Mouse (Mus musculus): Measurements from ENCODE around the gene Nell1.

Gene Nell1

GRCm38 (mm10) chr7:50543373-50543772 is 568.7 kb downstream of the Nell1 start:
- DNase-seq (ENCODE audit: low read depth, low spot score): no peak

GRCm38 (mm10) chr7:50549572-50549971 is 574.9 kb downstream of the Nell1 start:
- DNase-seq (ENCODE audit: low read depth, low spot score): no peak

GRCm38 (mm10) chr7:50551426-50551825 is 576.8 kb downstream of the Nell1 start:
- no peak for DNase-seq (ENCODE audit: low read depth, low spot score)

GRCm38 (mm10) chr7:50562708-50563107 is 588.0 kb downstream of the Nell1 start:
- DNase-seq (ENCODE audit: low read depth, low spot score): no peak

GRCm38 (mm10) chr7:50573841-50574240 is 599.2 kb downstream of the Nell1 start:
- no peak for DNase-seq (ENCODE audit: low read depth, low spot score)

GRCm38 (mm10) chr7:50588642-50589424 is 614.2 kb downstream of the Nell1 start:
- DNase-seq (ENCODE audit: low read depth, low spot score): no peak

- DNase-seq (ENCODE audit: low read depth, low spot score): no peak
Measured at GRCm38 (mm10) chr7:50598890-50599289, 624.2 kb downstream of the Nell1 start, which contains the start of gene 4933405O20Rik. 4933405O20Rik (plus strand) TSS chr7:50599190.

GRCm38 (mm10) chr7:50614101-50614500 is 639.4 kb downstream of the Nell1 start:
- DNase-seq (ENCODE audit: low read depth, low spot score): no peak

GRCm38 (mm10) chr7:50629186-50629585 is 654.5 kb downstream of the Nell1 start:
- no peak for DNase-seq (ENCODE audit: low read depth, low spot score)

GRCm38 (mm10) chr7:50633147-50633546 is 658.5 kb downstream of the Nell1 start:
- DNase-seq (ENCODE audit: low read depth, low spot score): no peak

- DNase-seq (ENCODE audit: low read depth, low spot score): no peak
Measured at GRCm38 (mm10) chr7:50672266-50672665, 697.6 kb downstream of the Nell1 start.

- DNase-seq (ENCODE audit: low read depth, low spot score): no peak
Measured at GRCm38 (mm10) chr7:50675444-50675843, 700.8 kb downstream of the Nell1 start.

GRCm38 (mm10) chr7:50677511-50677910 is 702.8 kb downstream of the Nell1 start:
- no peak for DNase-seq (ENCODE audit: low read depth, low spot score)

GRCm38 (mm10) chr7:50686337-50686736 is 711.7 kb downstream of the Nell1 start:
- no peak for DNase-seq (ENCODE audit: low read depth, low spot score)

GRCm38 (mm10) chr7:50725166-50725565 is 750.5 kb downstream of the Nell1 start:
- DNase-seq (ENCODE audit: low read depth, low spot score): no peak

- DNase-seq (ENCODE audit: low read depth, low spot score): no peak
Measured at GRCm38 (mm10) chr7:50730951-50731350, 756.3 kb downstream of the Nell1 start.

GRCm38 (mm10) chr7:50755516-50755915 is 780.9 kb downstream of the Nell1 start:
- DNase-seq (ENCODE audit: low read depth, low spot score): no peak

GRCm38 (mm10) chr7:50756409-50756808 is 781.7 kb downstream of the Nell1 start:
- no peak for DNase-seq (ENCODE audit: low read depth, low spot score)

- no peak for DNase-seq (ENCODE audit: low read depth, low spot score)
Measured at GRCm38 (mm10) chr7:50773516-50773915, 798.9 kb downstream of the Nell1 start.

- DNase-seq (ENCODE audit: low read depth, low spot score): no peak
Measured at GRCm38 (mm10) chr7:50781105-50781504, 806.4 kb downstream of the Nell1 start.

- DNase-seq (ENCODE audit: low read depth, low spot score): peak; percentile 2
Measured at GRCm38 (mm10) chr7:50783652-50784051, 809.0 kb downstream of the Nell1 start.

- DNase-seq (ENCODE audit: low read depth, low spot score): no peak
Measured at GRCm38 (mm10) chr7:50826180-50826579, 851.5 kb downstream of the Nell1 start.

- no peak for DNase-seq (ENCODE audit: low read depth, low spot score)
Measured at GRCm38 (mm10) chr7:50832799-50833198, 858.1 kb downstream of the Nell1 start.

GRCm38 (mm10) chr7:50842646-50843045 is 868.0 kb downstream of the Nell1 start:
- no peak for DNase-seq (ENCODE audit: low read depth, low spot score)
